Mouse (Mus musculus) liver, embryonic 13.5 days (tissue): ENCODE results near the gene Cd96. TPM values are rescaled to one million over a fixed set of nuclear protein-coding genes. Genes with fewer than 3 reads are reported as not detected.

Source experiments
- ATAC-seq: fragments of 200-750 bp; cut with Nextera tagmentation; 2 replicates; pipeline ENCODE4 v1.8.0; 2017; ENCODE audit warnings: low read depth, mild to moderate bottlenecking, moderate number of reproducible peaks, moderate library complexity
- DNase-seq: peaks from one replicate; pipeline ENCODE4 v3.0.0; 2022
- H3K27ac ChIP-seq: fragments of 300-500 bp; sonication (generic); 2 replicates; pipeline ENCODE4 v1.5.1; 2015; ENCODE audit warnings: moderate library complexity, mild to moderate bottlenecking, inconsistent platforms
- H3K27me3 ChIP-seq: fragments of 300-500 bp; sonication (generic); 2 replicates; pipeline ENCODE4 v1.6.1; 2015; ENCODE audit warnings: mild to moderate bottlenecking, inconsistent platforms
- H3K36me3 ChIP-seq: fragments of 300-500 bp; sonication (generic); 2 replicates; pipeline ENCODE4 v1.6.1; 2015; ENCODE audit warnings: mild to moderate bottlenecking, inconsistent platforms
- H3K4me1 ChIP-seq: fragments of 300-500 bp; sonication (generic); replicated peaks from 2 replicates; pipeline ENCODE4 v1.6.1; 2015; ENCODE audit warnings: inconsistent platforms
- H3K4me2 ChIP-seq: fragments of 300-500 bp; sonication (generic); 2 replicates; pipeline ENCODE4 v1.6.1; 2015; ENCODE audit warnings: inconsistent platforms, mild to moderate bottlenecking, moderate library complexity
- H3K4me3 ChIP-seq: fragments of 300-500 bp; sonication (generic); replicated peaks from 2 replicates; pipeline ENCODE4 v1.5.1; 2015; ENCODE audit warnings: mild to moderate bottlenecking, inconsistent platforms
- H3K9ac ChIP-seq: fragments of 300-500 bp; sonication (generic); 2 replicates; pipeline ENCODE4 v1.6.1; 2015; ENCODE audit warnings: mild to moderate bottlenecking, inconsistent platforms
- H3K9me3 ChIP-seq: fragments of 300-500 bp; sonication (generic); replicated peaks from 2 replicates; pipeline ENCODE4 v1.6.1; 2016; ENCODE audit warnings: inconsistent platforms
- WGBS: fragments of 180-500 bp; shearing (Covaris S2); methylation state at CpG from one replicate; pipeline ENCODE4 v1.1.7; 2015; ENCODE audit not compliant: insufficient replicate concordance; 5-methylcytosine and 5-hydroxymethylcytosine counted together
- polyA plus RNA-seq: library from polyadenylated mRNA; unstranded; fragments of >200 nt; fragmentation: Nextera tagmentation; extraction: Ambion mirVana; gene quantifications from 2 replicates; pipeline ENCODE4 v1.2.1, GENCODE M21; 2015

Gene Cd96
- polyA plus RNA-seq, 1 experiment from 2014 or later, result not detected

DNA sequence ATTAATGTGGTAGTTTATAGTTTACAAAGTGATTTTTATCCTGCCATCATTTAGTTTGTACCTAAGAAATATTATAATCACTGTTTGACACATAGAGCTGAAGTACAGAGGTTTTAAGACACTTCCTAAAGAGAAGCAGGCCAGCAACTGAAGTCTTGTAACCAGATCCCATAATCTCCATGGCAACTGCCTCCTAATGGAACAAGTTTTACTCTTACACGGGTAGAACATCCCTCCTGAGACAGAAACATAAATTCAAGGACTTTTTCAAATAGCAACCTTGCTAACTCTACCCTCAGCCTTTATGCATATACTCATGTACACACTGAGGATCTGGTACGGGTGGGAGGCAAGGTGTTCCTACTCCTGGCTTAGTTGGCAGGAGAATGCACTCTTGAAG lies 83.8 kb downstream of the Cd96 start:
- no peaks in the 10 kb centered on the region for H3K27me3 ChIP-seq
- no peaks in the 10 kb centered on the region for H3K9me3 ChIP-seq
- WGBS, result 52% methylated on average over 2 of the region's 2 CpGs
- DNase-seq (no peak), ATAC-seq (no peak)
- no peak overlapping the region for H3K4me2 ChIP-seq
- H3K36me3 ChIP-seq, result no peaks in the 10 kb centered on the region
- no peaks in the 10 kb centered on the region for H3K4me1 ChIP-seq
- no peak overlapping the region for H3K9ac ChIP-seq
- no peak overlapping the region for H3K4me3 ChIP-seq
- H3K27ac ChIP-seq, result no peak overlapping the region

DNA sequence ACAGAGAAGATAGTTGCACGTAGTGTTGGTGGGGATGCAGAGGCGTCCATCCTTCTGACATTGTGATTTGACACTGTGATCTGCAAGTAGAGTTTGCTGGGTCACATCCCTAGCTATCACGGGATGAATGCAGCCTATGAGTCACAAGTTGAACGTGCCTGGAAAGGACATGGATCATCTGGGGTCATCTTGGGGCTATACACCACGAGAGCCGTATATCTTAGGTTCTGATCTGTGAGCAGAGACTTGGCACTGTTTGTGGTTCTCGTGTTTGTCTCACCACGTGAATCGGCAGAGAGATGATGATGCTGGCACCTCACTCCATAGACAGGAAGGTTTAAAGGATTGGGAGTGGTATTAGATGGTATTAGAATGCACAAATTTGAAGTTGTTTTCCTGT lies 86.2 kb downstream of the Cd96 start:
- ATAC-seq, result no peak
- WGBS, result 60% methylated on average over 9 of the region's 9 CpGs

DNA sequence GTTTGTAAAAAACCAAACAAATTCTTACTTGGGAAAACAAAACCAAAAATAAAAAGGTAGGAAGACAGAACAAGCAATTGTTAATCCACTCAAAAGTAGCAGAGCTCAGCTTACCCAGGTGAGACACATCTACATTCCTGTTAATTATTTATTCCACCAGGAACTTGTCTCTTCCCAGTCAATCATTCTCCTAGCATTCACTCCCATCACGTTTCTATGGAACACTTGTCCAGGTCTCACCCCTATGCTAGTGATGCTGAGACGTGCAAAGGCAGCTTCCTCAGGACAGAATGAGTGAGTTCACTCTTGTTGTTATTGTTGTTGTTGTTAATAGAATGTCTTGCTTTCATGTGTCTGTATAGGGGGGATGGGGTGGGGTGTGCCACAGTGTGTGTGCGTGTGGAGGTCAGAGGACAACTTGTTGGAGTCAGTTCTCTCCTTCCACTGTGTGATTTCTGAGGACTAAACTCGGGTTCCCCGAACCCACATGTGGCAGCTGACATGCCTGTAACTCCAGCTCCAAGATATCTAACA lies 97.0 kb downstream of the Cd96 start:
- Histone ChIP-seq H3K4me1 (no peaks in the 10 kb centered on the region), H3K36me3 (no peaks in the 10 kb centered on the region), H3K9ac (no peak overlapping the region), H3K27ac (no peak overlapping the region), H3K4me2 (no peak overlapping the region), H3K27me3 (no peaks in the 10 kb centered on the region), H3K4me3 (no peak overlapping the region), H3K9me3 (no peaks in the 10 kb centered on the region)
- ATAC-seq (no peak), DNase-seq (no peak)
- WGBS, result 40% methylated on average over 5 of the region's 5 CpGs

More for the DNA sequence above, 86.2 kb downstream of the Cd96 start:
- Histone ChIP-seq H3K4me1 (no peaks in the 10 kb centered on the region), H3K9me3 (no peaks in the 10 kb centered on the region), H3K4me2 (no peak overlapping the region), H3K27ac (no peak overlapping the region), H3K36me3 (no peaks in the 10 kb centered on the region), H3K27me3 (no peaks in the 10 kb centered on the region), H3K4me3 (no peak overlapping the region), H3K9ac (no peak overlapping the region)
- DNase-seq, result no peak

DNA sequence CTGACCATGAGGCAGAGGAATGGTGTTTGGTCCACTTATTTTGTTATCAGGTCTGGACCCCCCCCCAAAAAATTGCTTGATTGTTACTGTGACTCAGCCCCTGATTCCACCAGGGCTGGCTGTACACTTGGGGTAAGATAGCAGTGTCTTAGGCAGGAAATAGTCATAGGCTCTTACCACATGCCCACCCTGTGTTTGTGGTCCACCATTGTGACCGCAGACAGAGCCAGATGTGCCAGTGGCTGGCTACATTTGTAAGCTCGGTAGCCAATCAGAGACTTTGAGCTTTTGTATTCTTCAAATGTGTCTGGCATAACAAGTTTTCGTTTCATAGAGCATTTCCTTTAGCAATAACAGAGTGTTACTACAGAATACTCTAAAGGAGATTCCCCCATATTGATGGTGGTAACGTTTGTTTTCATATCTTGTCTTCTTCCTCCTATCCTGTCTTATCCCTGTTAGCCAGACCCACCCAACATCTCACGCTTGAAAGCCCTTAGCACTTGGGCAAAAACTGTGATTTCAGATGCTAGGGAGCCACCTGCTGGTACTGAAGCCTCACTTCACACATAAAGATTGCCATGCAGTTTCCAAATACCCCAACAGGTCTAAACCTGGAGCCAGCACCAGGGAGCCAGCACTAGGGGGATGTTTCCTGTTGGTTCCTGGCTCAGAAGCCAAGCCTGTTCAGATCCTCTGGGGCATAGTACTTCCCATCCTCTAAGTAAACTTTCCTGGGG lies 97.7 kb downstream of the Cd96 start:
- Histone ChIP-seq H3K4me2 (no peak overlapping the region), H3K9me3 (no peaks in the 10 kb centered on the region), H3K27me3 (no peaks in the 10 kb centered on the region), H3K9ac (no peak overlapping the region), H3K4me3 (no peak overlapping the region), H3K36me3 (no peaks in the 10 kb centered on the region), H3K27ac (no peak overlapping the region), H3K4me1 (no peaks in the 10 kb centered on the region)
- DNase-seq (no peak), ATAC-seq (0 out of 2 replicates have a peak, but pooled peaks have one; percentile 12)
- 23% methylated on average over 5 of the region's 5 CpGs for WGBS

DNA sequence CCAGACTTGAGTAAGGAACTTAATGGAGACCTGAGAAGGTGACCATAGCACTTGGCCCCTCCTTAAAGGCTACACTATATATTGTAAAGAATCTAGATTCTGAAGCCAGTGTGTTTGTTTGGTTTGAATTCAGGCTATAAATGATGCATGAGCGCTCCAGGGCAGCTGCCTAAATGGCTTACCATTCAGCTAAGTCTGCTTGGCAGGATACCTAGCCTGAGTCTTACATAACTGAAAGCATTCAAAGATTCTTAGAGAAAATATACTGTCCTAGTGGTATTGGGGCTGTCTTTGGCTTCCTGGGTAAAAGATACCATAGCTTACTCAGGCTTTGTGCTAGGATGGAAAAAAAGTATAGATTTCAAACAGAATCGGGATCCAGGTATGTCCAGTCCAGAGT lies 98.7 kb downstream of the Cd96 start:
- 63% methylated on average over 2 of the region's 2 CpGs for WGBS

DNA sequence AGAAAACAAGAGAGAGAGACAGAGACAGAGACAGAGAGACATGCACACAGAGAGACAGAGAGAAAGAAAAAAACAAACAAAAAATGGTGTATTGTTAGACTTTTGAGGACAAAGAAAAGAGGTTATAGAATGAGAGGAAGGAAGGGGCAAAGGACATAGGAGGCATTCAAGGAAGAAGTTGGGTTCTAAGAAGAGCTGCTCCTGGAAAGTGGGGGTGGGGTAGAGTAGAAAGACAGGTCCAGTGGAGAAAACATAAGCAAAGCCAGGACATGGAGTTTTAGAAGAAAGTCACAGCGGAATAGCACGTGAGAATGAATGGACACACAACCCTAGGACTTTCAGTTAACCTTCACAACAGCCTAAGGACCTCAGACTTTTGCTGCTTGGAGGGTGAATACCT lies 99.7 kb downstream of the Cd96 start:
- WGBS, result 55% methylated on average over 2 of the region's 2 CpGs
- no peak overlapping the region for H3K4me3 ChIP-seq
- DNase-seq, result no peak
- H3K9ac ChIP-seq, result no peak overlapping the region
- ATAC-seq, result no peak
- no peaks in the 10 kb centered on the region for H3K4me1 ChIP-seq
- H3K27me3 ChIP-seq, result no peaks in the 10 kb centered on the region
- H3K27ac ChIP-seq, result no peak overlapping the region
- no peak overlapping the region for H3K4me2 ChIP-seq
- H3K36me3 ChIP-seq, result no peaks in the 10 kb centered on the region
- no peaks in the 10 kb centered on the region for H3K9me3 ChIP-seq

More for the DNA sequence above, 98.7 kb downstream of the Cd96 start:
- Histone ChIP-seq H3K9ac (no peak overlapping the region), H3K4me2 (no peak overlapping the region), H3K4me1 (no peaks in the 10 kb centered on the region), H3K36me3 (no peaks in the 10 kb centered on the region), H3K9me3 (no peaks in the 10 kb centered on the region), H3K27me3 (no peaks in the 10 kb centered on the region), H3K4me3 (no peak overlapping the region), H3K27ac (no peak overlapping the region)
- DNase-seq, result no peak
- ATAC-seq, result no peak

DNA sequence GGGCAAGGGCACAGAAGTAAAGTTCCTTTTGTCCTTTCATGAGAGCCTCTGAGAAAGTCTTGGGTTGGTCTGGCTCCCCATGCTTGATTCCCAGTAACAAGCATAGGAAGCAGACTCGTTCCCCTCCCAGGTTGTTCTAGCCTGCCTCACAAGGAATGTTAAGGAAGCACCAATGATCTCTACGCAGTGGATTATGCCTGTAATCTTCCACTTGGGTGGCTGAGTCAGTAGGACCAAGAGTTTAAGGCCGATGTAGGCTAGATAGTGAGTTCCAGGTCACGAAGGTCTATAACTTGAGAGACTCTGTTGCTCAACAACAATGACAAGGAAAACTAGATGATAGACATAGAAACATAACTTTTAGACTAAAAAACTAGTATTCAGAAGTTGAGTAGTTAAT lies 100.3 kb downstream of the Cd96 start:
- H3K27ac ChIP-seq, result no peak overlapping the region
- no peak for ATAC-seq
- H3K4me1 ChIP-seq, result no peaks in the 10 kb centered on the region
- H3K27me3 ChIP-seq, result no peaks in the 10 kb centered on the region
- 63% methylated on average over 4 of the region's 4 CpGs for WGBS
- no peak overlapping the region for H3K4me2 ChIP-seq
- no peak for DNase-seq
- no peaks in the 10 kb centered on the region for H3K9me3 ChIP-seq
- H3K9ac ChIP-seq, result no peak overlapping the region
- H3K36me3 ChIP-seq, result no peaks in the 10 kb centered on the region
- no peak overlapping the region for H3K4me3 ChIP-seq

DNA sequence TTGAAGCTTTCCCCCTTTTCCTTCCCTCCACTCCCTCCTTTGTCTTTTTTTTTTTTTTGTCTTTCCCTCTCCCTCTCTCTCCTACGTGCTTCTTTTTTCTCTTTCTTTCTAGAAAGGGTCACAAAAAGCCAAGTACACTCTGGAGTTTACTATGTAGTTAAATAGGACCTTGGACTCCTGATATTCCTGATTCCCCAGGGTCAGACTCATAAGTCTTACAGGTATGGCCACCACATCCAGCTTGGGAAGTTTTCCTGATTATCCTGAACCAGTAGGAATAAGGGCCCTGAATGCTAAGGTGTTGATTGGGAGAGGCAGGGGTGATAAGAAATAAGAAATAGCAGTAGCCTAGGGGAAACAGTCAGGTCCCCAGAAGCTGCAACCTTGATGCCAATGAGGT lies 100.7 kb downstream of the Cd96 start:
- no peaks in the 10 kb centered on the region for H3K4me1 ChIP-seq
- H3K36me3 ChIP-seq, result no peaks in the 10 kb centered on the region
- no peak overlapping the region for H3K4me2 ChIP-seq
- H3K9me3 ChIP-seq, result no peaks in the 10 kb centered on the region
- ATAC-seq (no peak), DNase-seq (no peak)
- H3K4me3 ChIP-seq, result no peak overlapping the region
- WGBS, result 56% methylated on average over 1 of the region's 1 CpGs
- H3K27me3 ChIP-seq, result no peaks in the 10 kb centered on the region
- no peak overlapping the region for H3K9ac ChIP-seq
- no peak overlapping the region for H3K27ac ChIP-seq

DNA sequence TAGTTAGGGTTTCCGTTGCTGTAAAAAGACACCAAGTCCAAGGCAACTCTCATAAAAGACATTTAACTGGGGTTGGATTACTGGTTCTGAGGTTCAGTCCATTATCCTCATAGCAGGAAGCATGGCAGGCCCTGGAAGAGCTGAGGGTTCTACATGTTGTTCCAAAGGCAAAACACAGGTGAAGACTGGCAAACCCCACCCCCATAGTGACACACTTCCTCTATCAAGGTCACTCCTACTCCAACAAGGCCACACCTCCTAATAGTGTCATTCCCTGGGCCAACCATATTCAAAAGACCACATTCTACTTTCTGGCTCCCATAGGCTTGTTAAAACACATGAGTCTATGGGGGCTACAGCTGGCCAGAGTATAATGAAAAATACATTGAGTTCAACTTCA lies 108.4 kb downstream of the Cd96 start:
- Histone ChIP-seq H3K4me3 (no peak overlapping the region), H3K4me1 (peaks cover 14% of the 10 kb centered on the region), H3K36me3 (no peaks in the 10 kb centered on the region), H3K27ac (no peak overlapping the region), H3K27me3 (no peaks in the 10 kb centered on the region), H3K9ac (no peak overlapping the region), H3K9me3 (no peaks in the 10 kb centered on the region), H3K4me2 (no peak overlapping the region)
- DNase-seq, result no peak
- 69% methylated on average over 1 of the region's 1 CpGs for WGBS
- no peak for ATAC-seq

DNA sequence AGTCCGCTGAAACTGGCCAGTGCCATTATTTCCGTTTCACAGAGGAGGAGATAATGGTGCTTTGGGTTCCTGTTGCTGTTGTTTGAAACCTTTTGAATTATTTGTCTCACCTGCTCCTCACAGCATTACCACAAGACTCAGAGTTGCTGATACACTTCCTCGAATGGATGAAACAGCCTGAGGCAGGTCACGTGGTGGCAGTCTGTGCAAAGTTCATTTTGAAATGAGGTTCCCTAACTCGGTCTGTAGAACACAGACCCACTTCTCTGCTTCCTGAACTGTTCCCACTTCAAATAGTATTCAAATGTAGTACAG lies 109.2 kb downstream of the Cd96 start:
- peaks cover 14% of the 10 kb centered on the region for H3K4me1 ChIP-seq
- no peaks in the 10 kb centered on the region for H3K36me3 ChIP-seq
- no peak for DNase-seq
- H3K4me2 ChIP-seq, result peak overlapping the region; percentile 73
- H3K4me3 ChIP-seq, result peak overlapping the region; percentile 61
- H3K27me3 ChIP-seq, result no peaks in the 10 kb centered on the region
- 10% methylated on average over 5 of the region's 5 CpGs for WGBS
- H3K9ac ChIP-seq, result peak overlapping the region; percentile 49
- no peaks in the 10 kb centered on the region for H3K9me3 ChIP-seq
- H3K27ac ChIP-seq, result peak overlapping the region; percentile 74
- no peak for ATAC-seq

DNA sequence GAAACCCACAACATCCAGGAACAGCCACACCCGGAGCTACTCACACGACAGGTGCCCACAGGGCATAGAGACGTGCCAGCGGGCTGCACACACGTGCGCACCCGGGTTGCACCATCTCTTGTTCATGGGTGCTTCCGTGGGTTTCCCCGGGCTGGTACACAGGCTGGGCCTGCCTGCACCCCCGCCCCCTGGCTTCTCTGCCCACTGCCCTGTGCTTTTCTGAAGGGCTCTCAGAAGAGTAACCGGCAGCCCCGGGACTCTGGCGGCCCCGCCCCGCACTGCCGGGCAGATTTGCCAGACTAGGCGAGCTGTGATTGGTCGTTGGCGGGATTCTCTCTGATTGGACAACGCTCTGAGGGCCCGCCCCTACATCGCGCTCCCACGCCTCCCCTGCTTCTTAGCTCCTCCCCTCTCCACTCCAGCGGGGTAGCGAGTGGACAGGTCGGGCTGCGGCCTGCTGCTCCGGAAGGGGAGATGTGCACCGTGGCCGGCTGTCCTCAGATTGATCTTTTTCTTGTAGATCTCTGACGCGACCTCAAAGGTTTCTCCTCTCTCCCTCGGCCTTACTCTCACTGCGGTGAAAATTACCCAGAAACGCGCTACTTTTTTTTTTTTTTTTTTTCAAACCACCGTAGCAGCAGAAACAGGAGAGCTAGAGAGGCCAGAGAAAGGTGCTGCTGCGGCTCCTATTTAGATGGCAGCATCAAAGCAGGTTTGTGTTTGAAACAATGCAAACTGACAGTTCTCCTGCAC lies 109.7 kb downstream of the Cd96 start, which contains the start of gene Plcxd2:
Plcxd2 (minus strand) TSS at position 66 of the 753 bp plus-strand sequence.
- peaks cover 14% of the 10 kb centered on the region for H3K4me1 ChIP-seq
- under 1% methylated on average over 39 of the region's 39 CpGs for WGBS
- H3K36me3 ChIP-seq, result no peaks in the 10 kb centered on the region
- H3K9ac ChIP-seq, result peak within 1 kb of the TSS; percentile 66
- H3K9me3 ChIP-seq, result no peaks in the 10 kb centered on the region
- H3K4me3 ChIP-seq, result peak within 1 kb of the TSS; percentile 61
- no peaks in the 10 kb centered on the region for H3K27me3 ChIP-seq
- H3K4me2 ChIP-seq, result peak within 1 kb of the TSS; percentile 73
- H3K27ac ChIP-seq, result peak within 1 kb of the TSS; percentile 74
- ATAC-seq (peak; percentile 94), DNase-seq (peak; percentile 85)
